In genomic region chrX:150459411-150459927, GRCm38 (mm10) we compare ENCODE assay signal across 8 mouse cellular contexts. TPM values are rescaled to one million over a fixed set of nuclear protein-coding genes. Genes with fewer than 3 reads are reported as not detected.
A peak's percentile ranks its signal among the peaks of the same experiment; 100 is the strongest.
DNase-seq lines count a peak whose midpoint lies in the region; ATAC-seq and TF ChIP-seq lines count a peak whose summit lies in the region.

No protein-coding gene starts in this region.

- H3K4me3 ChIP-seq in ES-E14 (ENCODE audit: insufficient read depth in 1 of 2, low read depth in 1 of 2, low read length in 2 of 2, poor library complexity in 1 of 2, severe bottlenecking in 1 of 2), result peak overlapping the region; percentile 70 to 80
- H3K4me3 ChIP-seq in embryonic facial prominence, embryonic 10.5 days, result peak overlapping the region; percentile 56
- peak overlapping the region; percentile 44 for H3K4me3 ChIP-seq in hindbrain, embryonic 14.5 days (replicated peaks; ENCODE audit: low read length)
- H3K4me3 ChIP-seq in limb, embryonic 15.5 days, result peak overlapping the region; percentile 53
- peak overlapping the region; percentile 36 for H3K4me3 ChIP-seq in neural tube, embryonic 12.5 days

- in situ Hi-C loops in ES-E14 (cut with MboI; ENCODE audit: low sequenced_read_pairs in 2 of 2, unreplicated experiment in 2 of 2), result no loop called here

- peak overlapping the region; percentile 49 for H3K4me2 ChIP-seq in hindbrain, embryonic 14.5 days (replicated peaks)
- peak overlapping the region; percentile 36 for H3K4me2 ChIP-seq in limb, embryonic 15.5 days
- H3K4me2 ChIP-seq in neural tube, embryonic 12.5 days (replicated peaks), result peak overlapping the region; percentile 50

- no peaks in the 10 kb centered on the region for H3K9me3 ChIP-seq in ES-E14 (ENCODE audit: control insufficient read depth, insufficient read depth, low read depth, low read length)
- H3K9me3 ChIP-seq in embryonic facial prominence, embryonic 10.5 days, result no peaks in the 10 kb centered on the region
- no peaks in the 10 kb centered on the region for H3K9me3 ChIP-seq in hindbrain, embryonic 14.5 days (ENCODE audit: control insufficient read depth, low read length)
- H3K9me3 ChIP-seq in limb, embryonic 15.5 days, result no peaks in the 10 kb centered on the region
- no peaks in the 10 kb centered on the region for H3K9me3 ChIP-seq in neural tube, embryonic 12.5 days

- intact Hi-C loops in heart, postnatal 25 days (cut with DNase I), result no loop called here

- no peaks in the 10 kb centered on the region for H3K36me3 ChIP-seq in ES-E14 (ENCODE audit: control insufficient read depth, insufficient read depth, low read length, poor library complexity, severe bottlenecking)
- no peaks in the 10 kb centered on the region for H3K36me3 ChIP-seq in embryonic facial prominence, embryonic 10.5 days (replicated peaks)
- H3K36me3 ChIP-seq in hindbrain, embryonic 14.5 days (replicated peaks; ENCODE audit: control insufficient read depth, insufficient read depth), result no peaks in the 10 kb centered on the region
- no peaks in the 10 kb centered on the region for H3K36me3 ChIP-seq in limb, embryonic 15.5 days
- H3K36me3 ChIP-seq in neural tube, embryonic 12.5 days, result no peaks in the 10 kb centered on the region

- H3K27me3 ChIP-seq in embryonic facial prominence, embryonic 10.5 days (replicated peaks; ENCODE audit: low read depth, poor library complexity, severe bottlenecking), result no peaks in the 10 kb centered on the region
- H3K27me3 ChIP-seq in hindbrain, embryonic 14.5 days (ENCODE audit: control insufficient read depth, insufficient read depth, low read length), result no peaks in the 10 kb centered on the region
- no peaks in the 10 kb centered on the region for H3K27me3 ChIP-seq in limb, embryonic 15.5 days
- no peaks in the 10 kb centered on the region for H3K27me3 ChIP-seq in neural tube, embryonic 12.5 days (replicated peaks)

- H3K9ac ChIP-seq in ES-E14 (ENCODE audit: insufficient read depth, low read depth, low read length, poor library complexity, severe bottlenecking), result peak overlapping the region; percentile 71
- peak overlapping the region; percentile 62 for H3K9ac ChIP-seq in hindbrain, embryonic 14.5 days
- H3K9ac ChIP-seq in limb, embryonic 15.5 days, result no peak overlapping the region
- H3K9ac ChIP-seq in neural tube, embryonic 12.5 days, result peak overlapping the region; percentile 51; the same call in 1 of the 2 replicates

- no peaks in the 10 kb centered on the region for H3K4me1 ChIP-seq in ES-E14 (ENCODE audit: control insufficient read depth in 2 of 2, insufficient read depth in 2 of 2, low read length in 2 of 2, poor library complexity in 1 of 2)
- no peaks in the 10 kb centered on the region for H3K4me1 ChIP-seq in embryonic facial prominence, embryonic 10.5 days
- 0 out of 2 replicates have a peak, but pooled peaks cover 7% of the 10 kb centered on the region for H3K4me1 ChIP-seq in hindbrain, embryonic 14.5 days (replicated peaks; ENCODE audit: control insufficient read depth, insufficient read depth, low read length)
- H3K4me1 ChIP-seq in limb, embryonic 15.5 days, result no peaks in the 10 kb centered on the region; the same call in 1 of the 2 replicates
- no peaks in the 10 kb centered on the region for H3K4me1 ChIP-seq in neural tube, embryonic 12.5 days

- DNase-seq in heart, adult 18-20 months, result peak; percentile 16 to 48
- no peak for DNase-seq in heart, postnatal 25 days (ENCODE audit: low spot score)
- DNase-seq in ES-E14 (ENCODE audit: low read depth, low spot score), result no peak
- peak; percentile 9 for DNase-seq in embryonic facial prominence, embryonic 10.5 days (ENCODE audit: low spot score)
- DNase-seq in hindbrain, embryonic 14.5 days (ENCODE audit: low spot score), result no peak
- no peak for DNase-seq in embryo, embryonic 10.5 days (ENCODE audit: low spot score)

- 0 out of 2 replicates have a peak, but pooled peaks have one; percentile 1 for ATAC-seq in hindbrain, embryonic 14.5 days (ENCODE audit: low FRiP score)
- no peak for ATAC-seq in limb, embryonic 15.5 days (ENCODE audit: insufficient number of reproducible peaks, low FRiP score, low TSS enrichment, low read depth)
- peak; percentile 11 for ATAC-seq in neural tube, embryonic 12.5 days (ENCODE audit: low FRiP score, low read depth)

- H3K27ac ChIP-seq in ES-E14 (ENCODE audit: insufficient read depth, low read depth, low read length, poor library complexity, severe bottlenecking), result peak overlapping the region; percentile 40; the same call in 1 of the 2 replicates
- peak overlapping the region; percentile 82 for H3K27ac ChIP-seq in embryonic facial prominence, embryonic 10.5 days (replicated peaks)
- peak overlapping the region; percentile 64; the same call in 1 of the 2 replicates for H3K27ac ChIP-seq in hindbrain, embryonic 14.5 days
- H3K27ac ChIP-seq in limb, embryonic 15.5 days, result peak overlapping the region; percentile 91; the same call in 1 of the 2 replicates
- H3K27ac ChIP-seq in neural tube, embryonic 12.5 days, result no peak overlapping the region

- WGBS in embryonic facial prominence, embryonic 10.5 days, result 48% methylated on average over 8 of the region's 8 CpGs
- WGBS in hindbrain, embryonic 14.5 days, result 45% methylated on average over 8 of the region's 8 CpGs
- 47% methylated on average over 8 of the region's 8 CpGs for WGBS in limb, embryonic 15.5 days
- 57% methylated on average over 8 of the region's 8 CpGs for WGBS in neural tube, embryonic 12.5 days

TF ChIP-seq in ES-E14, 5 proteins besides CTCF, POLR2A, EP300 and RAD21:
- TF ChIP-seq HCFC1 (IDR thresholded peaks at IDR 0.05; ENCODE audit: borderline replicate concordance, insufficient read depth, low read length), result no peak

RNA-seq across cellular contexts. Expression of gene Tmem29, which starts 0.5 kb away (rescaled TPM):
- total RNA-seq in heart, adult 18-20 months (2021), result 1 to 10 TPM; 3.1 to 3.2 TPM
- total RNA-seq in heart, postnatal 25 days (2021), result 1 to 10 TPM; 4.2 to 6.2 TPM
- 14.7 and 19.4 TPM in 2 replicates for total RNA-seq in ES-E14 (2012; rRNA removed)
- polyA plus RNA-seq in embryonic facial prominence, embryonic 10.5 days (2016; fragmentation: Nextera tagmentation; extraction: Ambion mirVana), result 44.1 and 46.3 TPM in 2 replicates
- polyA plus RNA-seq in hindbrain, embryonic 14.5 days (2014; fragmentation: Nextera tagmentation; extraction: Ambion mirVana), result 74.2 and 76.6 TPM in 2 replicates
- polyA plus RNA-seq in limb, embryonic 15.5 days (2015; fragmentation: Nextera tagmentation; extraction: Ambion mirVana), result 29.7 and 33.5 TPM in 2 replicates
- 48.2 and 53.8 TPM in 2 replicates for polyA plus RNA-seq in neural tube, embryonic 12.5 days (2016; fragmentation: Nextera tagmentation; extraction: Ambion mirVana)

Comparison
In these comparisons a context has a peak if more than half of its experiments do, and no peak if none do; other contexts are left out.
1. DNase-seq: peak in heart, adult 18-20 months (2 of 2) and embryonic facial prominence, embryonic 10.5 days (single experiment); none in heart, postnatal 25 days (single experiment), ES-E14 (single experiment), hindbrain, embryonic 14.5 days (single experiment) and embryo, embryonic 10.5 days (single experiment).
2. Peak in every context shown above with its lines, with median percentiles within 50 percentile points of each other: H3K4me3 ChIP-seq and H3K4me2 ChIP-seq.